Comparison of ENCODE assay signal across 8 mouse cellular contexts in genomic region chr12:110445775-110446174, GRCm38 (mm10). TPM values are rescaled to one million over a fixed set of nuclear protein-coding genes. Genes with fewer than 3 reads are reported as not detected.
DNase-seq lines count a peak whose midpoint lies in the region; ATAC-seq and TF ChIP-seq lines count a peak whose summit lies in the region.

No protein-coding gene starts in this region.

- TF ChIP-seq CTCF in layer of hippocampus, adult 2 months (conservative IDR thresholded peaks at IDR 0.05) = no peak

- H3K9me3 ChIP-seq in embryonic facial prominence, embryonic 11.5 days (replicated peaks; ENCODE audit: control insufficient read depth, low read length) = no peaks in the 10 kb centered on the region
- H3K9me3 ChIP-seq in intestine, embryonic 14.5 days (ENCODE audit: control insufficient read depth, low read length) = no peaks in the 10 kb centered on the region
- no peaks in the 10 kb centered on the region for H3K9me3 ChIP-seq in neural tube, embryonic 12.5 days

- H3K4me3 ChIP-seq in layer of hippocampus, adult 2 months = peak overlapping the region; percentile 100
- H3K4me3 ChIP-seq in embryonic facial prominence, embryonic 11.5 days (ENCODE audit: low read depth, low read length) = peak overlapping the region; percentile 80; the same call in 1 of the 2 replicates
- H3K4me3 ChIP-seq in intestine, embryonic 14.5 days (ENCODE audit: low read depth, low read length) = peak overlapping the region; percentile 65
- H3K4me3 ChIP-seq in neural tube, embryonic 12.5 days = peak overlapping the region; percentile 83

- no peaks in the 10 kb centered on the region for H3K27me3 ChIP-seq in embryonic facial prominence, embryonic 11.5 days (ENCODE audit: control insufficient read depth, insufficient read depth, low read length)
- H3K27me3 ChIP-seq in intestine, embryonic 14.5 days (replicated peaks; ENCODE audit: control insufficient read depth, insufficient read depth, low read length) = no peaks in the 10 kb centered on the region
- peaks cover 5% of the 10 kb centered on the region; the same call in 1 of the 2 replicates for H3K27me3 ChIP-seq in neural tube, embryonic 12.5 days (replicated peaks)

- H3K4me2 ChIP-seq in embryonic facial prominence, embryonic 11.5 days (ENCODE audit: low read depth, low read length) = peak overlapping the region; percentile 70
- H3K4me2 ChIP-seq in intestine, embryonic 14.5 days (ENCODE audit: low read length) = peak overlapping the region; percentile 77
- H3K4me2 ChIP-seq in neural tube, embryonic 12.5 days (replicated peaks) = peak overlapping the region; percentile 86

- peak overlapping the region; percentile 61; the same call in 1 of the 2 replicates for H3K9ac ChIP-seq in embryonic facial prominence, embryonic 11.5 days (replicated peaks; ENCODE audit: low read length)
- H3K9ac ChIP-seq in intestine, embryonic 14.5 days (ENCODE audit: low read length) = peak overlapping the region; percentile 34
- peak overlapping the region; percentile 82; the same call in 1 of the 2 replicates for H3K9ac ChIP-seq in neural tube, embryonic 12.5 days

- H3K36me3 ChIP-seq in embryonic facial prominence, embryonic 11.5 days (replicated peaks; ENCODE audit: control insufficient read depth, insufficient read depth, low read depth, low read length) = no peaks in the 10 kb centered on the region
- H3K36me3 ChIP-seq in intestine, embryonic 14.5 days (ENCODE audit: control insufficient read depth, insufficient read depth, low read length) = no peaks in the 10 kb centered on the region
- H3K36me3 ChIP-seq in neural tube, embryonic 12.5 days = no peaks in the 10 kb centered on the region

- no peaks in the 10 kb centered on the region for H3K4me1 ChIP-seq in embryonic facial prominence, embryonic 11.5 days (ENCODE audit: control insufficient read depth, insufficient read depth, low read length)
- 0 out of 2 replicates have a peak, but pooled peaks cover 10% of the 10 kb centered on the region for H3K4me1 ChIP-seq in intestine, embryonic 14.5 days (replicated peaks; ENCODE audit: control insufficient read depth, insufficient read depth, low read length)
- peaks cover 15% of the 10 kb centered on the region; the same call in 1 of the 2 replicates for H3K4me1 ChIP-seq in neural tube, embryonic 12.5 days

- no peak for ATAC-seq in embryonic facial prominence, embryonic 11.5 days (replicated peaks; ENCODE audit: insufficient number of reproducible peaks, low FRiP score, low TSS enrichment, low read depth)
- no peak for ATAC-seq in intestine, embryonic 14.5 days (replicated peaks; ENCODE audit: low FRiP score, low TSS enrichment, low read depth)
- ATAC-seq in neural tube, embryonic 12.5 days (ENCODE audit: low FRiP score, low read depth) = no peak

- DNase-seq in layer of hippocampus, adult 2 months (ENCODE audit: low spot score in 2 of 2) = no peak
- no peak for DNase-seq in layer of hippocampus, postnatal 25 days (ENCODE audit: extremely low spot score in 1 of 2, low spot score in 1 of 2)
- no peak for DNase-seq in embryonic facial prominence, embryonic 11.5 days (ENCODE audit: low spot score)
- DNase-seq in intestine, embryonic 14.5 days (ENCODE audit: low spot score) = no peak
- no peak for DNase-seq in c-Kit-positive CD71-positive TER-119-positive erythroid progenitor cells, embryonic 14.5 days (ENCODE audit: low spot score)
- no peak for DNase-seq in left cerebral cortex, adult 9 months (ENCODE audit: low spot score in 2 of 2)
- no peak for DNase-seq in thymus, postnatal 36 days

- peak overlapping the region; percentile 98 for H3K27ac ChIP-seq in layer of hippocampus, adult 2 months
- H3K27ac ChIP-seq in embryonic facial prominence, embryonic 11.5 days (replicated peaks; ENCODE audit: low read depth, low read length) = no peak overlapping the region
- peak overlapping the region; percentile 91; the same call in 1 of the 2 replicates for H3K27ac ChIP-seq in intestine, embryonic 14.5 days (ENCODE audit: low read depth)
- H3K27ac ChIP-seq in neural tube, embryonic 12.5 days = no peak overlapping the region

- 49% methylated on average over 7 of the region's 7 CpGs for WGBS in embryonic facial prominence, embryonic 11.5 days
- 27% methylated on average over 7 of the region's 7 CpGs for WGBS in intestine, embryonic 14.5 days
- 37% methylated on average over 7 of the region's 7 CpGs for WGBS in neural tube, embryonic 12.5 days

RNA-seq across cellular contexts. Expression of gene Ppp2r5c, which starts 1.1 kb away (rescaled TPM):
- total RNA-seq in layer of hippocampus, adult 2 months (2021) = 100 to 1,000 TPM; 243 to 252 TPM
- 100 to 1,000 TPM; 242 to 246 TPM for total RNA-seq in layer of hippocampus, postnatal 25 days (2021)
- 177 and 193 TPM in 2 replicates for polyA plus RNA-seq in embryonic facial prominence, embryonic 11.5 days (2014; fragmentation: Nextera tagmentation; extraction: Ambion mirVana)
- polyA plus RNA-seq in intestine, embryonic 14.5 days (2014; fragmentation: Nextera tagmentation; extraction: Ambion mirVana) = 153 and 170 TPM in 2 replicates
- 151 and 160 TPM in 2 replicates for polyA plus RNA-seq in neural tube, embryonic 12.5 days (2016; fragmentation: Nextera tagmentation; extraction: Ambion mirVana)

Comparison
In these comparisons a context has a peak if more than half of its experiments do, and no peak if none do; other contexts are left out.
1. H3K27ac ChIP-seq: peak in layer of hippocampus, adult 2 months (single experiment) and intestine, embryonic 14.5 days (single experiment); none in embryonic facial prominence, embryonic 11.5 days (single experiment) and neural tube, embryonic 12.5 days (single experiment).
2. Peak in every context shown above with its lines, with median percentiles within 50 percentile points of each other: H3K4me3 ChIP-seq, H3K4me2 ChIP-seq and H3K9ac ChIP-seq.